Mouse (Mus musculus) skeletal muscle tissue, postnatal 0 days (tissue): ENCODE measurements around the gene Fam13a. TPM values are rescaled to one million over a fixed set of nuclear protein-coding genes. Genes with fewer than 3 reads are reported as not detected.

Experiments used
- polyA plus RNA-seq: library from polyadenylated mRNA; unstranded; fragments of >200 nt; fragmentation: Nextera tagmentation; extraction: Ambion mirVana; gene quantifications from 2 replicates; pipeline ENCODE4 v1.2.1, GENCODE M21; 2015

Fam13a gene
- 12.4 and 18.7 TPM in 2 replicates for polyA plus RNA-seq

DNA sequence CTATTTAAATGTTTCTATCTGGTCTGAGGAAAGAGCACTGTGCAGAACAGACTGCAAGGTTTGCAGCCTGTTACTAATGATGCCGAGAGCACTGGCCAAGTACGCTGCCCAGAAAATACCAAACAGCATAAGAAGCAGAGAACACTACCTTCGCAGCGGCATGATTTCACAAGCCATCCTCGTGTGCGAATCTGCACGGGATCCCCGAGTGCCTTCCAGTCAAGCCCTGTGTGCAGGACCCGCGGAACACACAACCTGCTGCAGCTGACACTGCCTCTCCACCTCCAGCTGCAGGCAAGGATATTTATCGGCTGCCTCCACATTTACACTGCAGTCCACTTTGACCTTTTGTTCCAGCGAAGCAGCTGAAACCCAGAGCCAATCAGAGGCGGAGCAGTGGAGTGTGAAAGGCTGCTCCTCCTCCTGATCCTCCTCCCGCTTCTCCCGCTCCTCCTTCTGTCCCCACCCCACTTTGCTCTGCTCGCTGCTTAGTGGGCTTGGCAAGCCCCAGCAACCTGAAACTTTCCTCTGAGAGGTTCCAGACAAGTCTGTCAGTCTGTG lies at the start of gene Fam13a:
Gene Fam13a (minus strand): TSS at position 386 of the 561 bp plus-strand sequence.

GRCm38 (mm10) chr6:58906852-58907261 lies 117.5 kb downstream of the Fam13a start, which contains the start of gene Nap1l5:
Gene Nap1l5 (minus strand): TSS chr6:58907076.

Other genes starting within 250 kb of the Fam13a start
- gene Herc3, start 193.1 kb downstream of the Fam13a start, polyA plus RNA-seq = 42.2 and 47.1 TPM in 2 replicates
- 0.68 and 0.77 TPM in 2 replicates for gene Nap1l5, start 117.5 kb downstream of the Fam13a start, polyA plus RNA-seq
- 11.5 and 12.5 TPM in 2 replicates for gene Tigd2, start 184.3 kb upstream of the Fam13a start, polyA plus RNA-seq